Mouse (Mus musculus) kidney, adult 2 months (tissue): ENCODE results near the gene Pole3.

ENCODE experiments used
- CTCF ChIP-seq: fragments of 200-500 bp; conservative IDR thresholded peaks from 2 replicates; pipeline ENCODE4 v1.5.1; 2011; ENCODE audit warnings: low read depth, mild to moderate bottlenecking, control low read depth, low read length, moderate library complexity, mixed read lengths; ENCODE audit not compliant: insufficient read depth, insufficient read length
- POLR2A ChIP-seq: fragments of 200-500 bp; IDR thresholded peaks from one replicate; pipeline ENCODE4 v1.6.1; 2011; ENCODE audit warnings: low read depth, low read length, control low read depth

DNA sequence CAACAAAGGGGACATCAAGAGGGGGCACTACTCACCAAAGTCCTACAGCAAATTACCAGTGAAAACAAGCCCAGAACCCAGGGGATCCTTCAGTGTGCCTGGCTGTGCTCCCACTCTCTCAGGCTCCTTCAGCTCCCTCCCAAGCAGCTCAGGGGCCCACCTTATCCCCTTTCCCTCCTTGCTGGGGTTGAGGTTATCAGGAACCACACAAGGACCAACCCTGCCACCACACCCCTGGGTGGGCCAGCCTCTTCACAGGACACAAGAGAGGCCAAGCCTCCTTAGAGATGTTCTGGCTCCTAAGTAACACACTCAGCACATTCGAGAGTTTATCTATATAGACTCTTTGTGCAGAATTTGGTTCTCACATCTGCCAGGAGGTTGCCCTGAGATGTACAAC lies 8.3 kb downstream of the Pole3 start:
- TF ChIP-seq POLR2A = no peak
- TF ChIP-seq CTCF = no peak
